Mouse (Mus musculus) CD4-positive, CD25-positive, alpha-beta regulatory T cell, adult 2 months (primary cell): ENCODE measurements around the gene AA467197.

Experiments
- DNase-seq: peaks from one replicate; pipeline ENCODE4 v3.0.0-alpha.2; 2012; ENCODE audit warnings: low read depth, low spot score

AA467197 gene

DNA sequence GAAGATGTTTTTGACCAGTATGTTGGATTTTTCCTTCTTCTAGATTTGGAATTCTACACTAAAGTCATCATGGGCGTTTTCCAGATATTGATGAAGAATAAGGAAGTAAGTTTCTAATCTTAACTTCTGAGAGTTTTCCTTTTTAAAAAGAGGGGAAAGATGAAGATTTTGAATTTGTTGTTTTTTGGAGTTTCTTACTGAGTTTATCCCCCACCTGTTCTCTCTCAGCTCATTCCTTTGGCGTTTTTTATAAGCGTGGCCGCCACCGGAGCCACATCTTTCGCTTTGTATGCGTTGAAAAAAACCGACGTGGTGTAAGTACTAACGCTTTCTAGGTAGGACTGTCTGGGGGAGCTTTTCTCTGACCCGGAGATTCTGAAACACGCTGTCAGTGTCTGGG lies 1.2 kb downstream of the AA467197 start:
- DNase-seq = no peak

DNA sequence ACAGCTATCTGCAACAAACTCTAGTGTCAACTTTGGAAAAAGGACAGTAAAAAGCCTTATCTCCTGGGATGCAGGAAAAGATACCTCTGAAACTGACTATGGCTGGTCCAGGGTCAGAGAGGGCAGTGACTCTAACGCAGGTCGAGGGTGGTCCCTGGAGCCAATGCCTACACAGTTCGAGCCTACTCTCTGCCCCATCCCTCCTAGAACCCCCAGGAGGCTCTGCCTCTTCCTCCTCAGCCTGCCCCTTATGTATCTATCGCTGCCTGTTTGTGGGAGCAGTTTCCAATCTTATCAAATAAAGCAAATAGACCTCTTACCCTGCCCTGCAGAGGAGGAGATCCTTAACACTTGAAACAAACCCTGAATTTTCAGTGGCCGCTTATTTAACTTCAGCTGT lies 1.9 kb downstream of the AA467197 start:
- DNase-seq = no peak

DNA sequence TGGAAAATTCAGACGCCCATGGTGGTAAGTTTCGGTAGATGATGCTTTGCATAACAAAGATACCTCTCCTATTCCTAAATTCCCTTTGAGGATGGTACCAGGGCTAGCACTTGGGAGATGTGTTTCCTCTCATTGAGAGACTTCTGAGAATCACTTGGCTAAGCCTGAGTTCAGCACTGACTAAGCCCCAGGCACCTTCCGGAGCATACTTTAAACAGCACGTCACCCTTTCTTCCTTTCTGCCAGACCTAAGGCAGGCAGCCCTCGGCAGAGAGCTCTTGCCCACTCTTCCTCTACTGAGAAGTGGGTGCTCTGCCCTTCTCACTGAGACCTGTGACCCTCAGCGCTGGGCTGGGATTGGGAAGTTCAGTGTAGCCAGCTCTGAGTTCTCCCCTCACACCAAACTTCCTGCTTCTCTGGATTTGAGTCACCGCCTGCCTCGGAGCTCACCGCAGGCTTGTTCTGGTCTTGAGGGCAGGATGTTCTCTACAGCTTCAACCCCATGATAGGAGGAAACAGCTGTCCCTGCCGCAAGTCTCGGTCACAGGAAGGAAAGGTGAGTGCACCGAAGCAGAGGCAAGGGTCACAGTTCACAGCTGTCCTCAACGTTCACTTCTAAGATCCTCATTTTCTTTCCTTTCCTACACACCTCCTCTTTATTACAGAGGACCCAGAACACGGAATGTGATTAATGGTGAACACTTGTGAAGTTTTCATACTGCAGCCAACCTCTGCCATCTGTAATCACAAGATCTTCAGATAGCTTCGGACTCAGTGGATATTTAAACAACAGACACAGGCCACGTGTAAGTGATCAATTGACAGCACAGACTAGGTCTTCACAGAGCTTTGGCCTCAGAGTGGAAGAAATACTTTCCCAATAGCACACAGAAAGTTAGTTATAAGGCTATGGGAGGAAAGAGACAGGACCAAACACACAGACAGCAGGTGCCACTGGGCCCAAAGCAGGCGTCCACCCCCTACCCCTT lies 15.6 kb downstream of the AA467197 start:
- DNase-seq = peak; percentile 85

DNA sequence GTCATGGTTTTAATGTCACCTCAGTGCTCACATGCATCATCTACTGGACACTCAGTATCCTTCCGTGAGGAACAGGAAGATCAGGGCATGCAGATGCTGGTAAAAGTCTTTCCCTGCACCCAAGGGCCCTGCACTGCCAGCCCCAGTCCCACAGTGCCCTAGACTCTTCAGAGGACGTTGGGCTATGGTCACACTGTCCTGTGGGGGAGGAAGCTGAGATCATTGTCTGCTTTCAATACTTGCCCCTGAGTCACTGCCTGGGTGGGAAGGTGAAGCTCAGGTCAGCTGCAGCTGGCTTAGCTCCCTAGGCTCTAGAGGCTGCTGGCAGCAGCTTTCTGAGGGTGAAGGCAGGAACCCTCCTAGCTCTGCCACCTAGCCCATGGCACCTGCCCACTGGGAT lies 19.3 kb downstream of the AA467197 start:
- DNase-seq = no peak

DNA sequence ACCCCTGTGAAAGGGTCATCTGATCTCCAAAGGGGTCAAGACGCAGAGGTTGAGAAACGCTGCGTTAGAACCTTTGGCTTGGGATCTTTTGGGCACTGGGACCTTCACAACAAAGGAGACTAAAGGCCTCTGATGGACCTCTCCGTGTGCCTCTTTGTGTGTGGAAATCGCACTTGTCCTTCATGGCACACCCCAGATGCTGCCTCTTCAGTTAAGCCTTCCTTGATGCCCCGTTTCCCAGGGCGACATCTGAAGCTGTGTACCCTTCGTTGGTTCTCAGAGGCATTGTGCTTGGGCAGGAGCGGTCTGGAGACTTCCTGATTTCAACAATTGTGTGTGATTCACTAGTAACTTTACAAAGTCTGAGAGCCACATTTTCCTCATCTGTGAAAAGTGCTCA lies 20.0 kb downstream of the AA467197 start:
- DNase-seq = no peak

DNA sequence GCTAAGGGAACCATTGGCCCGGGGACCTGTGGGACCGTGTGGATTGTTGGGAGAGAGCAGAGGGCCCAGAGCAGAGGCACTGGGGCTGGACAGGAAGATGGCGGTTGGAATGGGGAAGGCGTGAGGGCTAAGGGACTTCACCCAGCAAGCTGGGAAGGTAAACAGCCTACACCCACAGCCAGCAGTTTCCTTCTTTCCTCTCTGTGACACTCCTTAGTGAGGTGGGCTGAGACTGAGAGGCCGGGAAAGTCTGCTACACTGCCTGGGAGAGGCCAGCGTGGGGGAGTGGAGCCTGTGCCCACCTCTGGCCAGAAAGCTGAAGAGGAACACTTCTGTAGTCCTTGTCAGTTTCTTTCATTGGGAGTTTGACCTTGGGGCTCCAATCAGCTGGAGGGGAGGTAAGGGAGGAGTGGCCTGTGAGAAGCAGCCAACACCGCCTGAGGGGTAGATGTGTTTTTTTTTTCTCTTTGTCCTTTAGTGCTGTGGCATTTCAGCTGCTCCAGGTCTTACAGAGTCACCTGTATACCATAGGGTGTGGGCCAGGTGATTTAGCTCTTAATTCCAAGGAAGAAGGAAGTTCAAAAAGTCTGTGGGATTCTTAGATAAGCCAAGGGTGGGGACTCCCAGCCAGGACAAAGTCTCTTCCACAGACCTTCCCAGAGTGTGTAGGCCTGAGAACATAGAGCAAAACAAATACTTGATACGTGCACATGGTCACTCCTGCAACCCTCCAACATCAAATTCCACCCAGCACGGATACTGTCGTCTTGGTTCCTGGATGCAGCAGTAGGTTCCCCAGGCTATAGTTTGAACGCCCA lies 21.1 kb downstream of the AA467197 start:
- DNase-seq = no peak

DNA sequence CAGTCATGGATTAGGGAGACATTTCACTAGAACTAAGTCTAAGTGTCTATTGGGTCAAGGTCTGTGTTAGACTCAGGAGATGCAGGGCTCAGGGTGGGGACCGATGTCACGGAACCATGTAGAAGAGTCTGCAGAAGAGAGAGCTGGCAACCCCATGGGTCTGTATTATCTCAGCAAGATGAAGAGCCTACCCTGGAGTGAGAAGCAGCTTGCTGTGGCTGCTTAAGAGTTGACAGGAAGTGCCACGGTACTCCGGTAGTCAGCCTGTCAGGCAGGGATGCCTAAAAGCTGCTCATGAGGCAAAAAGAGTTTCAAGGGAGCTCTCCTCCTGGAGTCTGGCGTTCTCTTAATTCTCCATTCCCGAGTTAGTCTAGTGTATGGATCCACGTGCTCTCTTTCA lies 23.0 kb downstream of the AA467197 start:
- DNase-seq = no peak

DNA sequence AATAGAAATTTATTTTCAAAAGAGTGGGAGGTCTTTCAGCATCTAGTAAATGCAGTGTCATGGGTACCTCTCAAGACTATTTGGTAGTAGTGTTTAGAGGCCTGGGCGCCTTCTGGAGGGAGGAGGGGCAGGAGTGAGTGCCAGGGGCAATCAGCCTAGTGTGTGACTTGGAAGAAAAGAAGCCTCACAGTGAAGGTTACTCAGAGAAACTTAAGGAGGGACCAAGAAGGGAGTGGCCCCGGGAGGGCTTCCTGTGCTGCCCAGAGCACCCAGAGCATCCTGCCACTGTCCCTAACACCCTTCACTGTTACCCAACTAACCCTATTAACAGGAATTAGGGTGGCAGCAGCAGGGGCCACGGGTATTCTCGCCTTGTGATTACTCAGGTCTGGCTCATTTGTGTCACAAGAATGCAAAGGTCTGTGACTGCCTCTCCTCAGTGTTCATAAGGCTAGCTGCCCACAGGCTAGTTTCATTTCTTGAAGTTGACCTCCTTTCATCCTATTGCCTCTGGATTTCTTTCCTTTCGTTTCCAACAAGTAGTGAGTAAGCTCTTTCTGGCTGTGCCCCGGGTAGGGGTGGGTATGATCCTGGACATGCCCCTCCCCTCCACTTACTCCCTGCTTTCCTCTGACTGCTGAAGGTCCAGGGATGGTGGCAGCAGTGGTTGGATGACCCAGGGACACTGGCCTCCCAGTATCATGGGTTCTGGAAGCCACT lies 28.6 kb downstream of the AA467197 start:
- no peak for DNase-seq

DNA sequence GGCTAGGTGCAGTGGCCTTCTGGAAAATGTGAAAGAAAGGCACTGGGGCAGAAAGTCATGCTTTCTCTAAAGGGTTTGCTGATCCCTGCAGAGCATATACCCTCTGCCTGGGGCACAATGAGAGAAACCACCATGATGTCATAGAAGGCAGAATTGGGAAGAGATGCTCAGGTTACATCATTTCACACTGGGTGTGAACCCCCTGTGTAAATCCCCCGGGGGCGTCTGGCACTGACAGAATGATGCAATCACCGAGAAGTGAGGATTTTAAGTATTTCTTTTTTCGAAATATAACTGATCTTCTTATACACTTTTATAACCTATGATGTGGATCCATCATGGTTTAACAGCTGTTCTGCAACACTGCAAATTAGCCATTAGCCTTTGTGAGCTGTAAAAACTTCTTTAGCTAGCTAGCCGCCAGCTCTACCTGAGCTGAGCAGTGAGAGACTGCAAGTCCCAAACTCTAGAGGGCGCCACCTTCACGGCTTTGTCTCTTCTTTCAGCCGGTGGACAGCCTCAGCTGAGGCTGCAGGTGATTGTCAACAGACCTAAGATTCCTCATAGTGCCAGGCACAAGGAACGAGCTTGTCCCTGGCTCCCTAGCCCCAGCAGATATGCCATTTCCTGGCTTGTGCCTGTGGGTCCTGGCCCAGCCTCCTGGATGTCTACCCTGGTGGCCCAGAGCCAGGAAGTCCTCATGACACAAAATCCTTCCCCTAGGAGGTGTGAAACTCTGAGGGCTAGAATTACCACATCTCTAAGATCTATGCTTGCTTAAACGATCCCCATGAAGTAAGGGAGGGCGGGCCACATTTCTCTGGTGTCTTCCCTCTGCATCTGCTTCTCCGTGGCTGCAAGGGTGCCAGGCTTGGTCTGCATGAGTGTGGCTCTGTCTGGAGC lies 29.4 kb downstream of the AA467197 start:
- peak; percentile 83 for DNase-seq

DNA sequence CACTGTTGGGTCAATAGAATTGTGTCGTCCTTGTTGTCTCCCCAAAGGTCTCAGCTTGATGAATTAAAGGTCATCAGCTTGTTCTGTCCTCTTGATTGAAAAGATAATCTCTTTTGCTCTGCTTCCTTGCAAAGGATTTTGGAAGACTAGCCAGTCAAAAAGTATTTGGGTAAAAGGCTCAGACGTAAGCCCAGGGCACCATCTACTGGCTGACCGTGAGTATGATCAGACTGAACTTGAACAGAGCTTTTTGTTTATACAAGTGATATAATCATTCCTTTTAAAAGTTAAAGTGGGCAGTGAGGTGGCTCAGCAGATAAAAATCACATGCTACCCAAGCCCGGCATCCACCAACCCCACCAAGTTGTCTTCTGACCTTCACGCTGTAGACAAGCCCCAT lies 31.1 kb downstream of the AA467197 start:
- DNase-seq = peak; percentile 78

DNA sequence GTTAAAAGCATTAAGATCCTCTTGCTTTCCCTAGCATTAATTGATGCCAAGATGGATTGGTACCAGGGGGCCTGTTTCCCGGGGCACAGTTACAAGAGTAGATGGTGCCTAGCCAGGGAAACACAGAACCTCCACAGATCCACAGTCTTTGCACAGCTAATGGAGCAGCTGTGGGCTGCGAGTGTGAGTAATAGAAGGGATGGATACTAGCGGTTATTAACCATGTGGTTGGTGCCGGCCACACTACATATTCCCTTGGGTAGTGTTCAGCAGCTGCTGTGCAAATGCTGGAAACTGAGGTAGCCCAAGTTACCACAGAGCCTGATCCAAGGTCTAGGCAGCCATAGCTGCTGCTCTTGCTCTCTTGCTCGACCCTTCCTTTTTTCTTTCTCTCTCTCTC lies 34.9 kb downstream of the AA467197 start:
- DNase-seq = no peak

DNA sequence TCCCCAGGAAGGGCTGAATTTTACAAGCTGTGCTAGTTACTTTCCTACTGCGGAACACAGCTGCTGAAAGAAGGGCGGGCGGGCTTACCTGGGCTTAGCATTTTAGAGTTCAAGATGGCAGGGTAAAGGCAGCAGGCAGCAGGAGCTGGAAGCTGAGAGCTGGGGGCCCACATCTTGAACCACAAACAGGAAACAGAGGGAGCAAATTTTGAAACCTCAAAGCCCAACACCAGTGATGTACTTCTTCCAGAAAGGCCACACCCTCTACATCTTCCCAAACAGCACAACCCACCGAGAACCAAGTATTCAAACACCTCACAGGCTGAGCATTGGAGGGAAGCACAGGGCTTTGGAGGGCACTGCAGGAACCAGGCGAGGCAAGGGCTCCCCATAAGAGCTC lies 36.1 kb downstream of the AA467197 start:
- no peak for DNase-seq

DNA sequence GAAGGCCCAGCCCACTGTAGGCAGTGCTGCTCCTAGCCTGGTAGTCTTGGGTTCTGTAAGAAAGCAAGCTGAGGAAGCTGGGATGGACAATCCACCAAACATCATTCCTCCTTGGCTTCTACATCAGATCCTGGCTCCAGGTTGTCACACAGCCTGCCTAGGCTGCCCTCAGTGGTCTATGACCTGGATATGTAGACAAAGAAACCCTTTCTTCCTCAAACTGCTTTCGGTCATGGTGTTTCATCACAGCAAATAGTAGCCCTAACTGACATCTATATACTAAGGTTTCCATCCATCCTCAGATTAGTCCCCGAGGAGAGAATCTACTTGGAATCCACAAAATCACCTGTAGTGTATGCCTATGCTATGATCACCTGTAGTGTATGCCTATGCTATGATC lies 38.3 kb downstream of the AA467197 start:
- DNase-seq = no peak

DNA sequence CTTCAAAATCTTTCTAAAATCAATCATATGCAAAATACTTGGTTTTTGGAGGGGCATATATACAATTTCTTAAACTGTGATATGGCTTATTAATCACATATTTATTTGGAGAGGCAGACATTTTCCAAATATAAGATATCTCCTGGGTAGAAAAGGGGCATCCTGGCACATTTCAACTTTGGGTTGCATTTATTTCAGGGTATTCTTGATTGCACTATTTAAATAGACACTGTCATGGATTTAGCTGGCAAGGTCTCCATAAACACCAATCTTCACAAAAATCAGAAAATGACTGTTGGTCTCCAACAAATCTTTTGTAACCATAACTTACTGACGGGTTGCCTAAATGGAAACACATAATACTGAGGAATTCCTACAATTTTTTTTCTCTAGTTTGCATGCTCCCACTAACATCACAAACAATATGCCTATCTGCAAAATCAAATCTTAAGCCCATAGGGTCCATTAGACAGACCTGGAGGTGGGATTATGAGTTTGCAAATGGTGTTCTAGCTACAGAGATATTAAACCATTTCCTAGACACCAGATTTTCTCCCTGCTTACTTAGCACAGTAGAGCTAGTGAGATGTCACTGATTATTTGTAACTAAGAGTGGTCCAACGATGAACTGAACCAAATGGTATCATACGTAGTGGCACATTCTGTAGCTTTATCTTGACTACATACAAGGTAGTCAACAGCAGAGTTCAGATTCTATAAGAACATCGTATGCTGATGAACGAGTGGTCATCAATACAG lies 44.8 kb downstream of the AA467197 start:
- DNase-seq = no peak

DNA sequence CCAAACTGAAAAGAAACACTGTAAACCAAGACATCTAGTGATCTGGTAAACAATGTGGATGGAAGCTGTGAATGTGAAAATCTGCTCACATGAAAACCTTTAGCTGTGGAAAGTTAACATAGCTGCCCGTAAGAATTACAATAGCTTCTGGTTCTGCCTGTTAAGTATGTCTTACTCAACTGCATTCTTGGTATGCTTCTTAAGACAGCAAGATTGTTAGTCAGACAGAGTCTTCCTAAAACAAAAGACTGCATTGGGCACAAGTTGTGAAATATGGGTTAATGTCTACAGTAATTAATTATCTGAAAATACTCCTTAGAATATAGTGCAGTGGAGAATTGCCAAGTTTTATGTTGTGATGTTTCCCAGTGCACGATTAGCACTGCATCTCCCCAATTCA lies 45.7 kb downstream of the AA467197 start:
- DNase-seq = no peak

DNA sequence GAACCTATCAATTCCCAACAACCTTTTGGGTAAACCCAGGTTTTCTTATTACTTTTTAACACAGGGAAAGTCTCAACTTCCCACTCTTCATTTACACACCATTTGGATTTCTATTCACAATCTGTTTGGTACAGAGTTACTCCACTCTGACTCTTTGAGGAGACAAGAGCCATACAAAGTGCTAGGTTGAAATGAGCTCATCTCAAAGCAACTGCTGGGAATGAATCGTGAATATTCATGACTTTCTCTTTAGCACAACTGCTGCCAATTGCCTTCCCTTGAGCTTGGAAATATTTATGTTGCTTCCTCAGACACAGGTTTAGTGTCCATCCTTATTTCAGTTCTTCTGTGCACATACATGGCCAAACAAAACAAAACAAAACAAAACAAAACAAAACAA lies 46.9 kb downstream of the AA467197 start:
- no peak for DNase-seq

DNA sequence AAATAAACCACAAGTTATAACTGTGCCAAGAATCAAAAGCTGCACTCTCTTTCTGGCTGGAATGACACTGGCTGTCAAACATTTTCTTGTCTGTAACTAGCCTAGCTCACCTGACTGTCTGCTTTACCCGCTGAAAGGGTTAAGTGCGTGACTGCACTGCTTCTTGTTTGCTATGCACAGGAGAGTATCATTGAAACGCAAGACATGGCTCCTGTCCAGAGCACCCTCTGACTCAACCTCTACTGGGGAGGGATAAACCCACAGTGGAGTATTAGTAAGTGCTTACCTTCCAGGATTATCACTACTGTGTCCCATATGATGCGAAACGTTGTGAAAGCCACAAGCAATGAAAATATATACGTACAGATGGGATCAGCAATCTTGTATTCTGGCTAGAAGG lies 49.9 kb downstream of the AA467197 start:
- no peak for DNase-seq
